Mouse (Mus musculus) hindbrain, embryonic 10.5 days (tissue): ENCODE measurements around the gene Sphk2. TPM values are rescaled to one million over a fixed set of nuclear protein-coding genes. Genes with fewer than 3 reads are reported as not detected.

Source experiments
- DNase-seq: peaks from one replicate; pipeline ENCODE4 v3.0.0-alpha.2; 2017; ENCODE audit warnings: low spot score
- H3K27ac ChIP-seq: fragments of 300-500 bp; sonication (generic); 2 replicates; pipeline ENCODE4 v1.5.1; 2016; ENCODE audit warnings: mild to moderate bottlenecking, moderate library complexity
- H3K27me3 ChIP-seq: fragments of 300-500 bp; sonication (generic); 2 replicates; pipeline ENCODE4 v1.6.1; 2016; ENCODE audit warnings: mild to moderate bottlenecking; ENCODE audit not compliant: poor library complexity, insufficient read depth, severe bottlenecking
- H3K36me3 ChIP-seq: fragments of 300-500 bp; sonication (generic); 2 replicates; pipeline ENCODE4 v1.6.1; 2016; ENCODE audit warnings: mild to moderate bottlenecking, moderate library complexity
- H3K4me1 ChIP-seq: fragments of 300-500 bp; sonication (generic); replicated peaks from 2 replicates; pipeline ENCODE4 v1.6.1; 2016; ENCODE audit warnings: mild to moderate bottlenecking
- H3K4me3 ChIP-seq: fragments of 300-500 bp; sonication (generic); 2 replicates; pipeline ENCODE4 v1.5.1; 2016; ENCODE audit warnings: mild to moderate bottlenecking, moderate library complexity
- H3K9me3 ChIP-seq: fragments of 300-500 bp; sonication (generic); 2 replicates; pipeline ENCODE4 v1.6.1; 2016; ENCODE audit warnings: mild to moderate bottlenecking, moderate library complexity
- whole genome bisulfite sequencing: fragments of 180-500 bp; shearing (Covaris S2); methylation state at CpG from one replicate; pipeline ENCODE4 v1.1.7; 2016; 5-methylcytosine and 5-hydroxymethylcytosine counted together
- polyA plus RNA-seq: library from polyadenylated mRNA; unstranded; fragments of >200 nt; fragmentation: Nextera tagmentation; extraction: Ambion mirVana; gene quantifications from 2 replicates; pipeline ENCODE4 v1.2.1, GENCODE M21; 2016

The Sphk2 gene
- polyA plus RNA-seq, 1 experiment from 2014 or later = 33.6 TPM

DNA sequence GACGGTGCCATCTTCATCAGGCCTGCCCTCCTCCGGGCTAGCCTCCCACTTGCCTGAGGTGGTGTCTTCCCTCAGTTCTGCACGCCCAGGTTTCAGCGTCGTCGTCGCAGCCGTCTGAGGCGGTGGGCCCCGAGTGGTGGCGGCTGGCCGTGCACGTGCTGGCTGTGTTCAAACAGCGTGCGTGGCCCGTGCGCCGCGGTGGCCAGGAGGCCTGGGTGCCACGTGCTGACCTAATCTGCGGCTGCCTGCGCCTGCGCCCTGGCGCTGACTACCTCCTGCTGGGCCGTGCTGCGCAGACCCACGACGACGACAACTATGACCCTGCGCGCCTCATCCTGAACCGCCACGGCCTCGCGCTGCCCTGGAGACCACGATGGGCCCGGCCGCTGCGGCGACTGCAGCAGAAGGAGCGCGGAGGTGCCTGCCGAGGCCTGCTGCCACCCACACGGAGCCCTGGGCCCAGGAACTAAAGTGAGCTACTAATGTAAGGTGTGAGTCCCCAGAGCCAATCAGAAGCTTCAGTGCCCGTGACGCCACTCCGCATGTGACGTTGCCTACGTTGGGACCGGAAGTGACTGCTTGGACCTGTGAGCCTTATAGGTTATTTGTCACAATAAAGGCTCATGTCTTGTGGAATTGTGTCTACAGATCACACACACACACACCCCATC lies 23.7 kb downstream of the Sphk2 start, which contains the start of gene Sec1:
Gene Sec1 (minus strand): TSS at position 482 of the 671 bp plus-strand sequence.
- H3K4me1 ChIP-seq = peaks cover 44% of the 10 kb centered on the region
- H3K27me3 ChIP-seq = peaks cover 71% of the 10 kb centered on the region
- WGBS = 87% methylated on average over 50 of the region's 50 CpGs
- no peaks in the 10 kb centered on the region for H3K36me3 ChIP-seq
- H3K4me3 ChIP-seq = no peak within 1 kb of the TSS
- no peak for DNase-seq
- peak within 1 kb of the TSS; percentile 73 for H3K27ac ChIP-seq
- H3K9me3 ChIP-seq = no peaks in the 10 kb centered on the region

- Histone ChIP-seq H3K36me3 (no peaks in the 10 kb centered on the region), H3K27ac (0 out of 2 replicates have a peak overlapping the region, but pooled peaks have one; percentile 31), H3K9me3 (no peaks in the 10 kb centered on the region), H3K4me1 (peaks cover 47% of the 10 kb centered on the region), H3K27me3 (peaks cover 59% of the 10 kb centered on the region), H3K4me3 (no peak overlapping the region)
- WGBS = 69% methylated on average over 2 of the region's 2 CpGs
- no peak for DNase-seq
Measured at GRCm38 (mm10) chr7:45692364-45692763, 25.4 kb downstream of the Sphk2 start.

- no peak for DNase-seq
- Histone ChIP-seq H3K27ac (peak overlapping the region; percentile 40; the same call in 1 of the 2 replicates), H3K9me3 (no peaks in the 10 kb centered on the region), H3K4me1 (peaks cover 62% of the 10 kb centered on the region), H3K36me3 (no peaks in the 10 kb centered on the region), H3K27me3 (peaks cover 56% of the 10 kb centered on the region), H3K4me3 (no peak overlapping the region)
- 82% methylated on average over 11 of the region's 11 CpGs for WGBS
Measured at GRCm38 (mm10) chr7:45689800-45690199, 28.0 kb downstream of the Sphk2 start.

DNA sequence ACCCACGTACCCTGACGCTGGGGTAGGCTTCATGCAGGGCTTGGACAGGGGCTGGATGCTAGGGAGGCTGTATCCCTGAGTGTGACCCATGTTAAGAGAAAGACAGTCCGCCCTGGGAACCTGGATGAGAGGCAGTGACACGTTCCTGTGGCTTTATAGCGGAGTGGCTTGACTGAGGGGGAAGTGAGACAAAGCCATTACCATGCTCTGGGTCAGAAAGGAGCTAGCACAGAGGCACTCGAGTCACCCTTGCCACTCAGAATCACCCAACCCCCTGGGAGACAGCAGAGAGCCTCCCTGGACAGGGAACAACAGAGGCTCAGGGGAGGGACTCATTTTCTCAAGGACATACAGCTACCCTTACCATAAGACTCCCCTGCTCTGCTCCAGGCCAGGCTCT lies 28.7 kb downstream of the Sphk2 start:
- H3K27ac ChIP-seq = peak overlapping the region; percentile 12; the same call in 1 of the 2 replicates
- peaks cover 60% of the 10 kb centered on the region for H3K27me3 ChIP-seq
- no peak overlapping the region for H3K4me3 ChIP-seq
- H3K36me3 ChIP-seq = no peaks in the 10 kb centered on the region
- 59% methylated on average over 6 of the region's 6 CpGs for WGBS
- DNase-seq = no peak
- H3K4me1 ChIP-seq = peaks cover 58% of the 10 kb centered on the region
- no peaks in the 10 kb centered on the region for H3K9me3 ChIP-seq

- no peaks in the 10 kb centered on the region for H3K36me3 ChIP-seq
- no peak for DNase-seq
- WGBS = 75% methylated on average over 3 of the region's 3 CpGs
- peaks cover 65% of the 10 kb centered on the region for H3K4me1 ChIP-seq
- no peaks in the 10 kb centered on the region for H3K9me3 ChIP-seq
- H3K4me3 ChIP-seq = 0 out of 2 replicates have a peak overlapping the region, but pooled peaks have one; percentile 14
- H3K27me3 ChIP-seq = peaks cover 41% of the 10 kb centered on the region
- peak overlapping the region; percentile 71; the same call in 1 of the 2 replicates for H3K27ac ChIP-seq
Measured at GRCm38 (mm10) chr7:45686841-45687240, 31.0 kb downstream of the Sphk2 start.

GRCm38 (mm10) chr7:45685811-45686210 lies 32.0 kb downstream of the Sphk2 start:
- H3K27ac ChIP-seq = peak overlapping the region; percentile 71
- 0 out of 2 replicates have a peak overlapping the region, but pooled peaks have one; percentile 14 for H3K4me3 ChIP-seq
- H3K36me3 ChIP-seq = no peaks in the 10 kb centered on the region
- peaks cover 65% of the 10 kb centered on the region for H3K4me1 ChIP-seq
- WGBS = 56% methylated on average over 10 of the region's 10 CpGs
- no peaks in the 10 kb centered on the region for H3K9me3 ChIP-seq
- peaks cover 31% of the 10 kb centered on the region for H3K27me3 ChIP-seq
- DNase-seq = no peak

GRCm38 (mm10) chr7:45683396-45684050 lies 34.3 kb downstream of the Sphk2 start, which contains the start of gene Ntn5:
Ntn5 (plus strand) TSS chr7:45684022.
- peaks cover 56% of the 10 kb centered on the region for H3K4me1 ChIP-seq
- H3K4me3 ChIP-seq = peak within 1 kb of the TSS; percentile 32; the same call in 1 of the 2 replicates
- no peaks in the 10 kb centered on the region for H3K36me3 ChIP-seq
- peak within 1 kb of the TSS; percentile 89 for H3K27ac ChIP-seq
- H3K27me3 ChIP-seq = peaks cover 13% of the 10 kb centered on the region
- no peaks in the 10 kb centered on the region for H3K9me3 ChIP-seq
- WGBS = 78% methylated on average over 7 of the region's 7 CpGs
- no peak for DNase-seq

DNA sequence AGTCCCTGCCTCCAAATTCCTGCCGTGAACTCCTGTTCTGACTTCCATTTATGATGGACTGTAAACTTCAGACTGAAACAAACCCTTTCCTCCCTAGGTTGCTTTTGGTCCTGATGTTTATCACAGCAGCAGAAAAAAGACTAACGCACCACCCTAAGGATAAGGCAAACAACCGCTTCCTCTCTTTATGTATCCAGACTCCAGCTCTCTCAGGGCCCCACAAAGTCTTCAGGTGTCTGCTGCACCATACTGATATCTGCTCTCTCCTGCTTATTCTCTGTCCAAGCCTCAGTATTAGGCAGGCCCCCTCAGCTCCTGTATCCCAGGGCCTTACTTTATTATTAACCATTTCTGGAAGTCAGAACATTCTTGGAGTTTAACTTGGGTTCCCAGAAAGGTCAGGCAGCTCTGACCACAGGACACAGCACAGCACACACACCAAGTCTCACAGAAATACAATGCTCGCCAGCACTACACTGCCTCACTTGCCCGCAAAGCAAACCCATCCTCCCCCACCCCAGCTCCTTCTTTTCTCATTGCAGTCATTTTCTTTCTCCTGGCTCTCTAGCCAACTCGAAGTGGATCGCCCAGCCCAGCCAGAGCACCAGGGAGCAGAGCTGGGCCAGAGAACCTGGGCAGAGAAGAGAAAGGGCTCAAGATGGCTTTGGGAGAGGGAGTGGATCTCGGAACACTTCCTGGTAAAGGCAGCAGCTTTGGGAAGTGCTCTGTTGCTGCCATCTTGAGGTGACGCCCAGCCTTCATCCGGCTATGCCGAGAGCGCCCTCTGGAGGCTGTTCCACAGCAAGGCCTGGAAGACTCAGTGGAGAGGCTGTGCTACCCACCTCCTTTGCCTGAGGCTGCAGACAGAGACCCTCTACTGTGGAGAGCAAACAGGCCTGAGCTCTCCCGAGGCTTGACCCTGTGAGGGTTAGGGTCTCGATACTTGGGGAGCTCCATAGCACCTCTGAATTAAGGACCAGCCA lies 35.4 kb downstream of the Sphk2 start:
- 28% methylated on average over 14 of the region's 14 CpGs for WGBS
- peak; percentile 93 for DNase-seq
- Histone ChIP-seq H3K4me1 (peaks cover 60% of the 10 kb centered on the region), H3K9me3 (no peaks in the 10 kb centered on the region), H3K36me3 (no peaks in the 10 kb centered on the region), H3K27ac (peak overlapping the region; percentile 89), H3K4me3 (peak overlapping the region; percentile 32), H3K27me3 (peaks cover 13% of the 10 kb centered on the region)

- H3K4me1 ChIP-seq = peaks cover 49% of the 10 kb centered on the region
- DNase-seq = no peak
- peaks cover 13% of the 10 kb centered on the region for H3K27me3 ChIP-seq
- no peaks in the 10 kb centered on the region for H3K9me3 ChIP-seq
- no peaks in the 10 kb centered on the region for H3K36me3 ChIP-seq
- 86% methylated on average over 8 of the region's 8 CpGs for WGBS
- H3K4me3 ChIP-seq = no peak overlapping the region
- H3K27ac ChIP-seq = no peak overlapping the region
Measured at GRCm38 (mm10) chr7:45681046-45681736, 36.6 kb downstream of the Sphk2 start.

DNA sequence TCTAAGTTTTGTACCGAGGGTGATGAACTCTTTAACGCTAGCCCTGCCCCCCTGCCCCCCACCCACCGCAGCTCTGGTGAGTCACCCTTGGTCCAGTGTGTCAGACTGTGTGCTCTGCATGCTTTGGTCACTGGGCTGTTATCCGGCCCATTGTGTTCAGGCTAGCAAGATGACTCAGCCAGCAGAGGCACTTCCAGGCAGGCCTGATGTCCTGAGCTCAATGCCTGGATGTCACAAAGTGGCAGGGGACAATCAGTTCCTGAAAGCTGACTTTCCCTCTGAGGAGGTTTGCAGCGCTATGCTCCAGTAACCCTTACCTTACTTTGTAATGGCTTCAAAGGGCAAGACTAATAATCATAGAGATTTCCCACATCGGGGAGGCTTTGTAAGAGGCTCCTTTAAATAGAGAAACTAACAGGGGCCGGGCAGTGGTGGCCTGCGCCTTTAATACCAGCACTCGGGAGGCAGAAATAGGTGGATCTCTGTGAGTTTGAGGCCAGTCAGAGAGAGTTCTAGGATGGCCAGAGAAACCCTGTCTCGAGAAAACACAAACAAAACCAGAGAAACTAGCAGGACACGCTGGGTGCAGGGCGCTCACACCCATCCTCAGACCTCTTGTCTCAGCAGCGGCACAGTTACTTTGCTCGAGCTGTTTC lies 37.7 kb downstream of the Sphk2 start:
- H3K27me3 ChIP-seq = peaks cover 6% of the 10 kb centered on the region
- H3K27ac ChIP-seq = peak overlapping the region; percentile 66
- 62% methylated on average over 14 of the region's 14 CpGs for WGBS
- no peak for DNase-seq
- peaks cover 38% of the 10 kb centered on the region for H3K4me1 ChIP-seq
- no peaks in the 10 kb centered on the region for H3K36me3 ChIP-seq
- no peak overlapping the region for H3K4me3 ChIP-seq
- no peaks in the 10 kb centered on the region for H3K9me3 ChIP-seq

DNA sequence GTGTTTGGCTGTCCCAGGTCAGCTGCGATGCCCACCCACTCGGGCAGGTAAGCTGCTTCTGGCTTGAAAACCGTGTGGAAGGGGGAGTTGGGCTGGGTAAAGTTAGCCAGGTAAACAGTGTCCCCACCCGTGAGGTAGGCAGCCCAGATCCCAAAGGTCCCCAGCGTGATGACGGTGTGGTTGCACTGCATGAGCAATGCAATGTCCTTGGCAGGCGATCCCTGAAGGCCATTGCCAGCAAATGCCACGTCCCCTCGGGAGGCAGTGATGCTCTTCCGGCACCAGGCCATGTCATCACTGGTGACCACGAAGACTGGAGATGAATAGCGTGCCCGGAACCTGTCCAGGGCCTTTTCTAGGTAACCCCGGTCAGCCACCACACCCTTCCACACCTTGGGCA lies 39.3 kb downstream of the Sphk2 start:
- no peaks in the 10 kb centered on the region for H3K36me3 ChIP-seq
- no peak for DNase-seq
- WGBS = 94% methylated on average over 14 of the region's 14 CpGs
- peaks cover 27% of the 10 kb centered on the region for H3K4me1 ChIP-seq
- H3K9me3 ChIP-seq = no peaks in the 10 kb centered on the region
- no peak overlapping the region for H3K27ac ChIP-seq
- H3K4me3 ChIP-seq = no peak overlapping the region
- no peaks in the 10 kb centered on the region; the same call in 1 of the 2 replicates for H3K27me3 ChIP-seq
